Mouse (Mus musculus) urinary bladder, adult 18-20 months (tissue): ENCODE measurements around the gene Mvp.

Source experiments
- DNase-seq, 2 experiments: peaks; one replicate each; pipeline ENCODE4 v3.0.0; 2022; ENCODE audit warnings: low spot score in 2 of 2, mixed read lengths in 2 of 2

Mvp gene

DNA sequence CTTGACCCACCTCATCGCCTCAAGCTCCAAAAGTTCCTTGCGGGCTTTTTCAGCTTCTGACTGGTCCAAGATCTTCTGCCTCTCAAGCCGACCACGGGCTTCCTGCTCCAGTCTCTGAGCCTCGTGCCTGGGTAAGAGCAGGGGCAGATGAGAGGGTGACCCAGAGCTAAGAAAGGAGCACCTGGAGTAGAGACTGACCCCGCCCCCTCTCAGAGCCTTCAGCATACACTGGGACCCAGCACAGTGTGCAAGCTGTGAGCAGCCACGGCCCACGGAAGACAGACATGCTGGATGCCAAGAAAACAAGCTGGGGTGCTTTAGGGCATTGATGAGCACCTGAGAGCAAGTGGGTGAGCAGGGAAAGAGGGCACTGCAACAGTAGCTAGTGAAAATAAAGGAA lies 25.6 kb downstream of the Mvp start:
- DNase-seq = no peak

DNA sequence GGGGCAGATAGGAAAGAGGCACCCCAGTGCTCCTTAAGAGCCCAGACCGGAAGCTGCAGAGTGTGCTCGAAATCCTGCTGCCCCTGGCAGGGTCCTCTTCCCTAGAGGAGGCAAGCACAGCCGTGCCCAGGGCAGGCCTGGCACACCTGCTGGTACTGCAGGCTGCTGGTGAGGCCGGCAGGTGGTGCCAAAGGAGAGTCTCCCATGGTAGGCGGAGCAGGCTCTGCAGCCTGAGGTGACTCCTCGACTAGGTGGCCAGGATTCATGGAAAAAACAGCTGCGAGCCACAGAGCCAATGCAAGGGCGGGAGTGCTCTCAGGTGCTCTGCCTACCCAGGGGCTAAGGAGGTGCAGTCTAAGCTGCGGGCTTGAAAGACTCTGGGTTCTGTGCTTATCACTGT lies 28.1 kb downstream of the Mvp start:
- peak; percentile 25 to 27 for DNase-seq

DNA sequence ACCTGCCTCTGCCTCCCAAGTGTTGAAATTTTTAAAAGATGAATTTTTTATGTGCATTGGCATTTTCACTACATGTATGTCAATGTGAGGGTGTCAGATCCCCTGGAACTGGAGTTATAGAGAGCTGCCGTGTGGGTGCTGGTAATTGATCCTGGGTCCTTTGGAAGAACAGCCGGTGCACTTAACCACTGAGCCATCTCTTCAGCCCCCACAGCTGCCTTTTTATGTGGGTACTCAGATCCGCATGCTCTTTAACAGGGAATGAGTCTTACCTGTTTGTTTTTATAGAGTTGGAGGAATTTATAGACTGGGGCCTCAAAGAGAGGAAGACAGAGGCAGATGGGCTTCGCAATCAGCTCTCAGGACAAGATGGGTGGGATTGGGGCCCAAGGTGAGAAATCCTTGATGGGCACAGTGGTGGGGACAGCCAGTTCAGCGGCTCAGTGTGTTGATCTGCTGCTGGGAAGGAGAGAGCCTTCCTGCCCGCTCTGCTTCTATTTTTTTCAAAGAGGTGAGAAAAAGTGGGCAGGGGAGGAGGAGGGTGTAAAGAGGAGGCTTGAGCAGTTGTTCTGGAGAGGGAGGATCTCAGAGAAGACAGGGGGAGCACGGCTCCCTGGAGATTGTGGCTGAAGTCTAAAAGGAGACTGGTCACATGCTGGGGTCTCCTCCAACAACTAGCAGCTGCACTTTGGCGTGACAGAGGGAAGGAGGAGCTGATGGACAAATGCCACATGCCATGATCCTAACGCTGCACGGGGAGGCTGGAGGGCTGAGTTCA lies 29.6 kb downstream of the Mvp start:
- no peak for DNase-seq

DNA sequence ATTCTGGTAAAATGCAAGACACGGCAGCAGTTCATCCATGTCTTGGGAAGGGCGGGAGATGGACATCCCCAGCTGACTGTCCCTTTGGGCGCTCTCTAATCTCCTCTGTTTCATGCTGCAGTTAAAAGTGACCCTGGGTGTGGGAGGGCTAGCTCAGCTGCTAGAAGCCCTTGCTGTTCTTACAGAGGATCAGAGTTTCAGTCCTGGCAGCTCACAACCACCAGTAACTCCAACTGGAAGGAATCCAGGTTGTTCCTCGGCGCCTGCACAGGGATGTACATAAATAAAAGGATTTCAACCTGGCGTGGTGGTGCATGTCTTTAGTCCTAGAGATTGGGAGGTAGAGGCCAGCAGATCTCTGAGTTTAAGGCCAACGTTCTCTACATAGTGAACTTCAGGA lies 31.3 kb downstream of the Mvp start:
- DNase-seq = no peak

DNA sequence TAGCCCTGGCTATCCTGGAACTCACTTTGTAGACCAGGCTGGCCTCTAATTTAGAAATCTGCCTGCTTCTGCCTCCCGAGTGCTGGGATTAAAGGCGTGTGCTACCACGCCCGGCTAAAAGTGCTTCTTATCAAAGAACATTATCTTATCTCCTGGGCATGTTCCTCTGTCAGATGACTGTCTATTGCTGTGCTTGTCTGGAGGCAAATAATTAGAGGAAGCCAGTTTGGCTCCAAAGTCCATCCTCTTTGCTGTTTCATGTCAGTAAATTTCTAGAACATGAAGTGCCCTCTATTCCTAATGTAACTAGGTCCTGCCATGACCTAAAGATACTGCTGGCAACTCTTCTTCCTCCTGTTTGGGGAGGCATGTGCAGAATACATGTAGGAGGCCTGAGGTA lies 32.4 kb downstream of the Mvp start:
- no peak for DNase-seq

DNA sequence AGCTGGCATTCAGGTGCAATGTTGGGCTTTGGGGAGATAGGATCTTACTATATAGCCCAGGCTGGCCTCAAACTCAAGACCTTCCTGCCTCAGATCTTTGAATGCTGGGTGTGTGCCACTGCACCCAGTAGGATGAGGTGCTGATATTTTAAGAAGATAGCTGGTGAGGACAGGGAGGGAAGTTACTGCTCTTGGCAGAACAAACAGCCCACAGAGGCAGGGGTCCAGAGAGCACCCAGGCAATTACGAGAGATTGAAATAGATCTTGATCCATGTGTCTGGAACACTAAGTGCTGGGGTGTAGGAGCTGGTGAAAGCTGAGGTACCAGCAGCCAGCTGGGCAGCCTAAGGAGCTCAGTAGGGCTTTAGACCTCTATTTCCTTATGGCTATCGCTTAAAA lies 32.8 kb downstream of the Mvp start:
- DNase-seq = no peak

DNA sequence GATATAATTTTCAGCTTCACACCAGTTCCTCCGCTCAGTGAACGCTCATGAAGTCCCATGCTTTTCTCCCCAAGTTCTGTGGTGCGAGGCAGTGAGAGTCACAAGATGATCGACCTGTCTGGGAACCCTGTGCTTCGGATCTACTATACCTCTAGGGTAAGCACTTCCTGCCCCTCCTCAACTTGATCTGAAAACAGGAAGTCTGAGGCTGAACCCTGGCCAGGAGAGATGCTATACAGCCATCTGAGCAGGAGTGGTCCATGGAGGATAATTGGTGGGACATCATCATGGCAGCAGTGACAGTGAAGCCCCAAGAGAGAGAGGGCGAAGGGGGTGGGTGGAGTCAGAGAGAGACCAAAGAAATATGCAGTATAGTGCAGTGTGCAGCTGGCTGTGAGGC lies 35.6 kb downstream of the Mvp start:
- no peak for DNase-seq

DNA sequence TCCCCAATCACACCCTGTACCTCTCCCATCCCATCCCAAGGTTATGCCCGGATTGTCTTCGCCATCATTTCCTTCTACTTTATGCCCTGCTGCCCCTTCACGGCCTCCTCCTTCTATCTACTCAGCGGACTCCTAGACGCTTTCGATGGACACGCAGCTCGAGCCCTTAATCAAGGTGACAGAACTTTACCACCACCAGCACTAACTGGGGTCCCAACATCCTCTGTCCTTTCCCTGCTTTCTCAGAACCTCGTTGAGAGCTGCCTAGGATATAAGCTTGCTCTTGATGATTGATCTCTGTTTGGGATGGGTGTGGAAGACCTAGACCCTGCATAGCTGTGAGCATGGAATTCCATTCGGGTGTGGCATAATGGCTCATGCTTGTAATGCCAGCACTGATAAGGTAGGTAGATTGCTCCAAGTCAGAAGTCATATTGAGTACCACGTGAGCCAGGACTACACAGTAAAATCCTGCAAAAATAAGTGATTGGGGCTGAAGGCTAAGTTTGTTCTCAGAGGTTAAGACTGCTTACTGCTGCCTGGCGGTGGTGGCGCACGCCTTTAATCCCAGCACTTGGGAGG lies 37.5 kb downstream of the Mvp start:
- no peak for DNase-seq

DNA sequence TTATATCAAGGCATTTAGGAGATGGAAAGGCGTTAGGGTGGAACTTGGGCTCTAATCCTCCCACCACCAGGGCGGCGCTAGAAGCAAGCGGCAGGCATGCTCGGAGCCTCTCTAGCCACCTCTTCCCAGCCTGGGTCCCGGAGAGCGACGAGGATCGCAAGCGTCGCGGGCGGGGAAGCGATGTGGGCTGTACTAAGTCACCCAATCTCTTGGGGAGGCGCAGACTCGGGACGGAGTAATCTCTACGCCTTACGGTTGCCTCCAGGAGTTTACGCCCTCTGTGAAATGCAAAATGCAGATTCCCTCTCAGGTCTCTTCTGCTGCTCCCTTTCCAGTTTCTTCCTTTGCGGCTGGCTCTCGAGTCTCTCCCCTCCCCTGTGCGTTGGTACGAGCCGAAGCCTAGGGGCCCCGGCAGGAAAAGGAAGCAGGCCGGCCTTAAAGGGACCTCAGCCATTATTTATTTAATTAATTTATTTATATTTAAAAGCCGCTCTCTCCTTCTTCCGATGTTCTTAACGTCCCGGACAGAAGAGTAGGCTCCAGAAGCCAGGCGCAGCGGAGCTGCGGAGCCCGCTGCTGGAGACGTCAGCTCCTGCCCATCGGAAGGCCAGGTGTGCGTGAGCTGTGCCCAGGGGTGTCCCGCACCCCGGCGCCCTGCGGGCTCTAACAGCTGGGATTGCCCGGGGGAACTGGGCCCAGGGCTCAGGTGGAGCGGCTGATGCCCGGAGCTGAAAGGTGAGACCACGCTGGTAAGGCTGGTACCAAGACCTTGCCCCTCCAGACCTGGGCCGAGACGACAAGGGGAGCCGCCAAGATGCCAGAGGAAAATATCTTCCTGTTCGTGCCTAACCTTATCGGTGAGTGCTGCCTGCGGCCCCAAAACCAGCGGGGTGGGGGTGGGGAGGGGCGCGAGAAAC lies 38.2 kb downstream of the Mvp start, which contains the start of gene Cdiptos:
Cdiptos (minus strand) TSS at position 149 of the 917 bp plus-strand sequence.
- DNase-seq = peak; percentile 92 to 94

DNA sequence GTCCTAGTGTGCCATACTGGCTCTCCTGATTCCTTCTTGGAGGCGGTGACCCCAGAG lies 38.7 kb downstream of the Mvp start, which contains the start of gene Cdipt:
Cdipt (plus strand) TSS at position 22 of the 57 bp plus-strand sequence.
- no peak for DNase-seq

DNA sequence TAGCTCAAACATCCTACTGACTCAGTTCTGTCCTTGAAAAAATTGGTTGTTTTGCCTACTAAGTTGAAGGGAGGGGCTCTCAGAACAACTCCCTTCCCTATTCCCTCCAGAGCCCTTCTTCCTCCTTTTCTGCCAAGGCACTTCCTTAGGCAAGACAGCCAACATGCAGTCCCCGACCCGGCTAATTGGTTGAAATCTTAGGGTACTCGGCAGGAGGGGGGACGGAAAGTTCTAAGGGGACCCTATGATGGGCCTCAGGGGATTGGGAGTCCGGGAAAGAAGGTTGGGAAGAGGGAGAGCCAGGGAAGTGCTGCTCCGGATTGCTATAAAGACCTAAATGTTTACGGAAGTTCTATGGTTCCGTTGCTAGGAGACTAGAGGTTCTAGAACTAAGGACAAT lies 38.9 kb downstream of the Mvp start:
- DNase-seq = peak in 1 of 2 experiments; percentile 15

DNA sequence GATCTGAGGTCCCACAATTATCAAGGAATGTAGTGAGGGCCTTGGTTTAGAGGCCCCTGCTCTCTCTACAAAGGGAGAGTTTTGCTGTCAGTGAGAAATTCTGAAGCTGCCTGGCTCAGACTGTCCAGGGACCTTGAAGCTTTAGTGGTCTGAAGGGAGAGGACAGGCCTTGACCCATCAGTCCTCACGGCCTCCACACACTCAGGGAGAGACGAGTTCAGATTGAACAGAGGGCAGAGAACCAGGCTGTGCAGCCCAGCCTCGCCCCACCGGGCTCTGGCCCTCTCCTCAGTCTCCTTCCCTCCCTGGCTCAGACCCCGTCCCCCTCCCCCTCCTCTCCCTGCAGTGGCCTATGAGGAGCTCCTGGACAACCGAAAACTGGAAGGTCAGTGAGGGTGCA lies 47.1 kb downstream of the Mvp start:
- DNase-seq = no peak

DNA sequence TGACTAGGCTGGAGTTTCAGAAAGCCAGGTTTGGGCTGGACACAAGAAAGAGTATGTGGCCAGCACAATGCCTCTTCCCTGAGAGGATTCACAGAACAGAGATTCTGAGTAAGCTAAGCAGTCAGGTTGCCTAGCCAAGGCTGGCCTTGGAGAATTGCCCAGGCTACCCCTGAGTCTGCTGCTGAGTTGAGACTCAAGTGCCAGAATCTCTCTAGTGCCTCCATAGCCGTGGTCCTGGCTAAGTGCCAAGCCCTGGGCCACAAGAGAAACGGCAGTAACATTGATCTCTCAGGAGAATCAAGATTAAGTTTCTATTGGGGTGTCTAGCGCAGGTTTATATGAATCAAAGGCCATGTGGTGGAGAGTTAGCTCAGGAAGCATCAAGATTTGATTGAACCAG lies 48.9 kb downstream of the Mvp start:
- no peak for DNase-seq

DNA sequence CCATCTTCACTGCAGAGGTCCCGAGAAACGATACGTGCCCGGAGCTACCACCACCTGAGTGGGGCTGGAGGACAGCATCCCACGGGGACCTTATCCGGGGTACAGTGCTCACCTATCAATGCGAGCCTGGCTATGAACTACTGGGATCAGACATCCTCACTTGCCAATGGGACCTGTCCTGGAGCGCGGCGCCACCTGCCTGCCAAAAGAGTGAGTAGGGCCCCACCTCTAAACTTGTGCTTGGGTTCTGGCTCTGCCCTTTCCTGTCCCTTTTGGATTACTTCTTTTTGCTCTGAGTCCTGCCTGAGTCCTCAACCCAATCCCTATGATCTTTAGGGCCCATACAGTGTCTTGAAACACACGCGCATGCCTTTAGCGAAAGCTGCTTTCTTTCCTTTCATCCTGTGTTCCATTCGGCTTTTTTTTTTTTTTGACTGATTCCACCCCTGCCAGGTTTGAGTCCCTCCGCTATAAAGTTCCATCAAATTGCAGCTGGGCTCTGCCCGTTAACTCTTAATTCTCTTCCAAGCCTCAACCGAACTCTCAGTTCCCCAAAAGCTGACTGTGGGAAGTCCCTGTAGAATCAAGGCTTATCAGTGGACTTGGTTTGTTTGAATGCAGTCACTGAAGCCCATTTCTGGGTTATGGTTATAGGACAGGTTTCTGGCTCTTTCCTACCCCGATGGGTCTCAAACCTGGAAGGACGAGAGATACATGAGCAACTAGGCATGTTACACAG lies 50.7 kb downstream of the Mvp start:
- DNase-seq = peak; percentile 13 to 25

DNA sequence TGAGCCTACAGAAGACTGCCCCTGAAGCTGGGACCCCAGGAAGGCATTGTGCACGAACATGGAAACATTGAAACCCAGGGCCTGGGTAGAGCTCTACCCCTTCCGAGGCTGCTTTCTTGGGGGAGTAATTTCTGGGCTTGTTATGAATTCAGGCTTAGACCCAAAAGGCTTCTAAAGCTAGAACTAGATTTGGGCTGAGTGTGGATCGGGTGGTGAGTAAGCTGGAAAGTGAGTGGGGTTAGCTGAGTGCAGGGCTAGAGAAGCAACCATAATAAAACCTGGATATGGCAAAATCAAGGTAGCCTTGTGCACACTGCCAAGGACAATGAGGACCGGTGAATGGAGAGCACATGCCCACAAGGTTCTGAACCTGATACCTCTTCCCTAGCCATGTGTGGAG lies 52.5 kb downstream of the Mvp start:
- no peak for DNase-seq

DNA sequence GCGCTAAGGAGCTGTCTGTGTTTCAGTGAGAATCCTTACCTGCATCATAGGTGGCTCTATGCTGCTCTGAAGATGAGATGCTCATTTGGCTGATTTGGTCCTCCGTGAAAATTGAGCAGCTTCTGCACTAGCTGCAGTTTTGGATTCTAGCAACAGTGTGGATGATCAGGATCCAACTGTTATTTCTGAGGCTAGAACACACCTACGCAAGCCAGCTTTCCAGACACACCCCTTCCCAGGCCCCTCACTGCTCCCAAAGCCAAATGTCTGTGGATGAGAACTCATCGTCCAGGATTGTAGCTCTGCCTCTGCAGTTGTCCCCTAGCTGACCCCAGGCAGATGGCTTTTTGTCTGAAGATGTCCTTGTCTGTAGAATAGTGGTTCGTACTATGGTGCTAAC lies 53.3 kb downstream of the Mvp start:
- DNase-seq = no peak

DNA sequence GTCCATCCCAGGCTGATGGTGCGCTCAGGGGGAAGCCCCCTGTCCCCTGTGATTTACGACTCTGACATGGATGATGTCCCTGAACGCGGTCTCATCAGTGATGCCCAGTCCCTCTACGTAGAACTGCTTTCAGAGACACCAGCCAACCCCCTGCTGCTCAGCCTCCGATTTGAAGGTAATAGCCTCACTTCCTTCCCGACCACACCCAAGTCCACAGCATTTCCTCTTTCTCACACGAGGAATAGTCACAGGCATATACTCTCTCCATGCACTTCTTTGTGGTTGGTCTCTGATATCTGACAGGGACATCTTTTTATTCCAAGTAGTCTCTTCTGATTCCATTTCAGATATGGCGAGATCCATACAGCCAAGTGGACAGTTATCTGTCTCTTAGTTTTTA lies 54.6 kb downstream of the Mvp start:
- DNase-seq = no peak

DNA sequence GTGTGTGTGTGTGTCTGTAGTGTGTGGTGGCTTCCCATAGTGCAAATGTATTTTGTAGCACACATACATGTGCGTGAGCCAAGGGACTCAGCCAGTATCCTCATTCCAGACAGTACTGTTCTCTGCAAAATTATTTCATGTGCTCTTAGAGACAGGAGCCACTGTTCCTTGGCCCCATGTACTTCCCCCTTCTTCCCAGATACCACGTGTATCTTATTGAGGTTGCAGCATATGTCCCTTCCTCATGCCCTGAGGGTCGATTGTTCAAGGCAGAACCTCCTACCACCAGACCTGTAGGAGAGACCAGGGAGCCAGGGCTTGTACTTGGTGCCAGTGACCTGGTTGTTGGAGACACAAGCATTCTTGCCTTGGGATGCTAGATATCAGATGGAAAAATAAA lies 59.3 kb downstream of the Mvp start:
- no peak for DNase-seq

DNA sequence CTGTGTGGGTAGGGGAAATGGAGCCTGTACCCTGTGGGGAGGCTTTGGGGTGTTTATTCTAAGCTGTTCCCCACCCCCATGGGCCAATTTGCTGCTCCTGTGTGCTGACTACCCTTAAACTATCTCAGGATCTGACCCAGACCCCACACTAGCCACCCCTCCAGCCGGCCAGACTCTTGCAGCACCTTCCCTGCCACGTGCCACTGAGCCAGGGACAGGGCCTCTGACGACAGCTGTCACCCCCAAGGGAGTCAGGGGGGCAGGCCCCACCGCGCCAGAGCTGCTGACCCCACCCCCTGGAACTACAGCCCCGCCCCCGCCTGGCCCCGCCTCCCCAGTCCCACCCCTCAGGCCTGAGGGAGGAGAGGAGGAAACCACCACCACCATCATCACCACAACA lies 61.8 kb downstream of the Mvp start:
- DNase-seq = no peak

DNA sequence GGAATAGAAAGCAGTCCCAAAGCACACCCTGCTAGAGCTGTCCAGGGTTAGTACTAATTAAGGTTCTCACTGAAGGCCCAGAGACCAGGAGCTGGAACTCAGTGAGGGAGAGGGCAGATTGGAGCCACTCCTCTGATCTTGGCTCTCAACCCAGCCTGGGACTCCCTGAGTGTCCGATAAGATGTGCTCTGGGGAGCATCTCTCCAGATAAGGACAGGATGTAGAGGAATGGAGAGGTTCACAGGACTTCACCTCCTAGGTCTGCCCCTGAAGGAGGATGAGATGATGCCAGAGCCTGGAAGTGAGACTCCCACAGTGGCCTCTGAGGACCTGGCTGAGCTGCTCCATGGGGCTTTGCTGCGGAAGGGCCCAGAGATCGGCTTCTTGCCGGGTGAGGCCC lies 62.7 kb downstream of the Mvp start:
- DNase-seq = no peak

DNA sequence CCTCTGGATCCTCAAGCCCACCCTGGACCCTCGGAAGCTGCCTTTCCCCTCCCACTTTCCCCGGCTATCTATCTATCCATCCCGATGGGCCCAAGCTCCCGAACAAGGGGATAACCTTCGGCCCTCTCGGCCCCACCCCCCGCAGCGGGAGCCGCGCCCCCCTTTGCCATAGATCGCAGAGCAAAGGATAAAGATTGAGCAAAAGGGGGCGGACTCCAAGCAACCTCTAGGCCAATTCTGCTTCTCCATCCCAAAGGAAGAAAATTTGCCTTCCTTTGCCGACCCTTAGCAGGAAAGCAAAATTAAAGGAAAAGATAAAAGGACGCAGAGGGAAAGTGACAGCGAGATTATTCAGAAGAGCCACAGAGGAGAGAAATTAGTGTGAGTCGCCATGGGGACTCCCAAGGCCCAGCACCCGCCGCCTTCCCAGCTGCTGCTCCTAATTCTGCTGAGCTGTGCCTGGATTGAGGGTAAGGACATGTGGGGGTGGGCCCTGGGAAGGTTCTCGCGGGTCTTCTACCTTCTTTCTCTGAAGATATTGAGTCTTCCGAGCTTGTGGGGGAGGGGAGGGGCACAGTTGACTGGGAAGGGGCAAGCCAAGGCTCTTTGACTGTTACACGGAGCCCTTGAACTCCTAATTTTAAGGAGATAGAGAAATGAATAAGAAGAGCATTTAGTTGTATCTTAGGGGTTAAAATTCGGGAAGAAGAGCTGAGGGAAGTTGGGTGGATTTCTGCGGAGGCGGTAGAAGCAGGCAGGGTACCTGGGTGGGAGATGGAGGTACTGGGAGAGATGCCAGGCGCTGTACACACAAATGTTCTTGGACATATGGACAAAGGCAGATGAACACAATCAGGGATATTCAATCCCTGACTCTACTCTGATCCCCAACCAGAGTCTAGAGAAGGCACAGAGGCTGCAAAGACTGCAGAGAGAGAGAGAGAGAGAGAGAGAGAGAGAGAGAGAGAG lies 63.5 kb downstream of the Mvp start:
- DNase-seq = no peak
